Mouse (Mus musculus) forebrain, embryonic 11.5 days (tissue): Measurements from ENCODE around the gene Pink1. TPM values are rescaled to one million over a fixed set of nuclear protein-coding genes. Genes with fewer than 3 reads are reported as not detected.

ENCODE experiments used
- ATAC-seq: fragments of 200-750 bp; cut with Nextera tagmentation; replicated peaks from 2 replicates; pipeline ENCODE4 v1.8.0; 2017; ENCODE audit warnings: moderate TSS enrichment; ENCODE audit not compliant: low FRiP score
- DNase-seq: peaks from one replicate; pipeline ENCODE4 v3.0.0-alpha.2; 2017; ENCODE audit warnings: low spot score
- H3K27ac ChIP-seq: fragments of 300-500 bp; sonication (generic); 2 replicates; pipeline ENCODE4 v1.5.1; 2014; ENCODE audit warnings: low read depth, low read length
- H3K27me3 ChIP-seq: fragments of 300-500 bp; sonication (generic); 2 replicates; pipeline ENCODE4 v1.6.1; 2014; ENCODE audit warnings: mild to moderate bottlenecking, low read length, mixed read lengths; ENCODE audit not compliant: control insufficient read depth, insufficient read depth
- H3K36me3 ChIP-seq: fragments of 300-500 bp; sonication (generic); 2 replicates; pipeline ENCODE4 v1.6.1; 2014; ENCODE audit warnings: mild to moderate bottlenecking, low read length, moderate library complexity, mixed read lengths; ENCODE audit not compliant: control insufficient read depth, insufficient read depth
- H3K4me1 ChIP-seq: fragments of 300-500 bp; sonication (generic); replicated peaks from 2 replicates; pipeline ENCODE4 v1.6.1; 2014; ENCODE audit warnings: low read length, mixed read lengths; ENCODE audit not compliant: control insufficient read depth, insufficient read depth
- H3K4me2 ChIP-seq: fragments of 300-500 bp; sonication (generic); 2 replicates; pipeline ENCODE4 v1.6.1; 2014; ENCODE audit warnings: low read depth, mild to moderate bottlenecking, low read length, moderate library complexity, mixed read lengths; ENCODE audit not compliant: severe bottlenecking
- H3K4me3 ChIP-seq: fragments of 300-500 bp; sonication (generic); 2 replicates; pipeline ENCODE4 v1.5.1; 2014; ENCODE audit warnings: low read depth, low read length
- H3K9ac ChIP-seq: fragments of 300-500 bp; sonication (generic); 2 replicates; pipeline ENCODE4 v1.6.1; 2014; ENCODE audit warnings: low read length
- H3K9me3 ChIP-seq: fragments of 300-500 bp; sonication (generic); 2 replicates; pipeline ENCODE4 v1.6.1; 2016; ENCODE audit warnings: low read length, mixed read lengths; ENCODE audit not compliant: control insufficient read depth
- WGBS: fragments of 180-500 bp; shearing (Covaris S2); extraction: QIAGEN DNeasy Blood & Tissue Kit; methylation state at CpG from one replicate; pipeline ENCODE4 v1.1.7; 2014; 5-methylcytosine and 5-hydroxymethylcytosine counted together
- microRNA-seq: library from miRNA; unstranded; fragments of <30 nt; microRNA quantifications from one replicate; pipeline ENCODE4, GENCODE M21; 2016; ENCODE audit not compliant: insufficient number of aligned reads
- polyA plus RNA-seq: library from polyadenylated mRNA; unstranded; fragments of >200 nt; fragmentation: Nextera tagmentation; extraction: Ambion mirVana; gene quantifications from 2 replicates; pipeline ENCODE4 v1.2.1, GENCODE M21; 2014

Gene Pink1
- polyA plus RNA-seq, 1 experiment from 2014 or later, result 21.5 TPM

DNA sequence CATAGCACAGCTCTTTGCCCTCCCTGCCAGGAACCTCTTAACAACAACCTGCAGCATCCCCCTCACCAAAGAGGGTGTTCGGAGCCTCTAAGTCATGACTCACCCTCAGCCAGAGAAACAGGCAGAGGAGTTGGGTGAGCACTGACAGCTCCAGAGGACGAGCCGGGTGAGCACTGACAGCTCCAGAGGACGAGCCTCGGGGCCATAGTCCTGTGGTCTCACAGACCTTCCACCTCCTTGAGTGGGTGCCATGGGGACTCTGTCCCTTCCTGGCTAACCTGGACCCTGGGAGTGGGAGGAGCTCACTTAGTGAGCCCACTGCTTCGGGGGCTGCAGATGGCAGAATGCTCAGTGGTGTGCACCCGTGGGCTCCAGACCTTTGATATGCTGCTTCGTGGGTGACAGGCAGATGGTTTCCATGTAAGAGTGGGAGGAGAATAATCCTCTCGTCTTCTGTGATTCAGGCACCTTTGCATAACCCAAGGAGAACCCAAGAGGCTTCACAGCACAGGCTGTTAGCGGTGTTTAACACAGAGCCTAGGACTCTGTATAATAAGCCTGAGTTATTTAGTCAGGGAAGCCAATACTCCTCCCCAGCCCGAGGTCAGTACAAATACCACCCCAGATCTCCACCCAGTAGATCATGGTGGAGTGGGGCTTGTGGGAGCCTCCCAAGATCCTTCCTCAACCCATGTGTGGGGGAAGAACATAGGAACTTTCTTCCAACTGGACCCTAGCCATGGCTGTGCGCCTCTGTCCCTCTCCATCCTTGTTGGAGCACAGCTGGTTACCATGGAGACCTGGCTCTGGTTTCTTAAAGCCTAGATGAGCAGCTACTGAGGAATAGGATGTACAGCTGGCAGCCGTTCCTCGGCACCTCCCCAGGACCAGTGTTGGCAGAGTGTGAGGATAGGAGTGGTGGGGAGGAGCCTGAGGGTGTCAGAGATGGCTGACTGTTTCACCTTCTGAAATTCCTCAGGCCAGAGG lies 53.8 kb downstream of the Pink1 start:
- ATAC-seq (no peak), DNase-seq (no peak)
- 78% methylated on average over 14 of the region's 14 CpGs for WGBS
- Histone ChIP-seq H3K4me3 (no peak overlapping the region), H3K9ac (no peak overlapping the region), H3K36me3 (no peaks in the 10 kb centered on the region), H3K9me3 (no peaks in the 10 kb centered on the region), H3K4me2 (no peak overlapping the region), H3K27me3 (no peaks in the 10 kb centered on the region), H3K4me1 (no peaks in the 10 kb centered on the region), H3K27ac (no peak overlapping the region)

DNA sequence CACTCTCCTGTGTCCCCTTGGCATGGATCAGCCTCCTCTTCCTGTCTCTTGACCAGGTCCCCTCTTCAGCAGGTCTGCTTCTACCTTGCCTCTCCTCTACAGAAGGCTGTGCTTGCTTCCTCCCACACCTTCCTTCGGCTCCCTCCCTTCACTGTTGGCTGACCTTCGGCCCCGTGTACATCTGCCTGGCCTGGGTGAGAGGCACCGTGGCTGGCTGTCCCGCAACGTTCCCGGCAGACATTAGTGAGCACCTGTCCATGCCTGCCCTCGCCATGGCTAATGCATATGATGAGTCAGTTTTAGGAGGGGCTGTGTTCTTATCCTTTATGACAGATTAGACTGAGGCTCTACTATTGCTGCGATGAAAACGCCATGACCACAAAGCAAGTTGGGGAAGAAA lies 58.2 kb downstream of the Pink1 start:
- Histone ChIP-seq H3K36me3 (no peaks in the 10 kb centered on the region), H3K27me3 (peaks cover 11% of the 10 kb centered on the region), H3K4me3 (no peak overlapping the region), H3K4me2 (no peak overlapping the region), H3K27ac (no peak overlapping the region), H3K9ac (no peak overlapping the region), H3K4me1 (no peaks in the 10 kb centered on the region), H3K9me3 (no peaks in the 10 kb centered on the region)
- WGBS, result 89% methylated on average over 10 of the region's 10 CpGs
- ATAC-seq (no peak), DNase-seq (no peak)

Small RNA genes within 50 kb of the gene (microRNA-seq; reads per million reads assigned to microRNA genes)
- not detected for gene Gm27646
- not detected for gene Mir7019

Other genes starting within 250 kb of the Pink1 start
- gene Hp1bp3, start 110.0 kb downstream of the Pink1 start, polyA plus RNA-seq, result 176 and 178 TPM in 2 replicates
- 0.37 and 0.63 TPM in 2 replicates for gene Sh2d5, start 75.9 kb downstream of the Pink1 start, polyA plus RNA-seq
- gene Kif17, start 75.9 kb downstream of the Pink1 start, polyA plus RNA-seq, result 0.24 TPM in 1 of 2 replicates, not detected in the other
- 200 and 227 TPM in 2 replicates for gene Ddost, start 21.6 kb downstream of the Pink1 start, polyA plus RNA-seq
- gene Cda, start 41.7 kb upstream of the Pink1 start, polyA plus RNA-seq, result 1.9 and 2.2 TPM in 2 replicates
- gene Fam43b, start 70.2 kb upstream of the Pink1 start, polyA plus RNA-seq, result not detected in 2 replicates
- 18.6 and 21.1 TPM in 2 replicates for gene Mul1, start 108.4 kb upstream of the Pink1 start, polyA plus RNA-seq
- gene Camk2n1, start 128.0 kb upstream of the Pink1 start, polyA plus RNA-seq, result 2.2 and 2.5 TPM in 2 replicates